Comparison of ENCODE assay signal across 22 mouse cellular contexts in the genomic region with DNA sequence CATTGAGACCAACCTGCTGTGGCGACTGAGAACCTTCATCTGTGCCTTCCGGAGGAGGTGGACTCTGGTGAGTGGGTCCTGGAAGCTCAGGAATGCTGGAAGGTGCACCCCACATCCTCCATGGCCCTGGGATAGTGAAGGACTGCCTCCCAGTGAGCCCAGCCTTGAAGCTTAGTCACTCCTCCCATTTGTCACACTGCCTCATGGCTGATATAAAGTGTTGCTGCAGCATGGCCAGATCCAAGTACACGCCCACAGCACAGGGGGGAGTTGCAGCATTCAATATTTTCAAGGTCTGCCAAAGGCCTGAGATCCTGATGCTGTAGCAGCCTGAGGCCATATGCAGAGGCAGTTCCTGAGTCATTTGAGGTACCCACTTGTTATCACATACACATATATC. TPM values are rescaled to one million over a fixed set of nuclear protein-coding genes. Genes with fewer than 3 reads are reported as not detected.
DNase-seq lines count a peak whose midpoint lies in the region; ATAC-seq and TF ChIP-seq lines count a peak whose summit lies in the region.
"Had no signal": no experiment of that assay in that cellular context is flagged by ENCODE, and none has a peak within 500 bp of the region (broad histone marks: within the 10 kb centered on the region; RNA-seq: fewer than 3 reads in every experiment).

No protein-coding gene starts in this region.

- no peak overlapping the region for H3K4me2 ChIP-seq in kidney, postnatal 0 days (ENCODE audit: low read length)
- no peak overlapping the region for H3K4me2 ChIP-seq in stomach, embryonic 14.5 days (replicated peaks; ENCODE audit: low read depth, low read length)
- no peak overlapping the region for H3K4me2 ChIP-seq in stomach, postnatal 0 days (replicated peaks; ENCODE audit: low read depth)
- H3K4me2 ChIP-seq: embryonic facial prominence, embryonic 15.5 days; forebrain, embryonic 12.5 days; heart, embryonic 11.5 days; liver, embryonic 13.5 days; midbrain, embryonic 13.5 days had no signal

- no peak overlapping the region for H3K27ac ChIP-seq in kidney, postnatal 0 days
- no peak overlapping the region for H3K27ac ChIP-seq in stomach, embryonic 14.5 days (ENCODE audit: low read length)
- no peak overlapping the region for H3K27ac ChIP-seq in stomach, postnatal 0 days (replicated peaks)
- H3K27ac ChIP-seq: embryonic facial prominence, embryonic 15.5 days; forebrain, embryonic 12.5 days; limb, embryonic 10.5 days; liver, embryonic 13.5 days; midbrain, embryonic 13.5 days had no signal

- no peaks in the 10 kb centered on the region for H3K9me3 ChIP-seq in kidney, postnatal 0 days (replicated peaks; ENCODE audit: low read length)
- H3K9me3 ChIP-seq in stomach, embryonic 14.5 days (ENCODE audit: control insufficient read depth, low read depth, low read length): no peaks in the 10 kb centered on the region
- no peaks in the 10 kb centered on the region for H3K9me3 ChIP-seq in stomach, postnatal 0 days (ENCODE audit: control insufficient read depth, low read length)
- H3K9me3 ChIP-seq: embryonic facial prominence, embryonic 15.5 days; forebrain, embryonic 12.5 days; limb, embryonic 10.5 days; liver, embryonic 13.5 days; midbrain, embryonic 13.5 days had no signal

- peak; percentile 6 for DNase-seq in kidney, postnatal 0 days (ENCODE audit: low spot score)
- no peak for DNase-seq in kidney, adult 11 months
- DNase-seq in stomach, postnatal 0 days (ENCODE audit: low spot score): no peak
- peak; percentile 73 for DNase-seq in adrenal gland, postnatal 25 days
- DNase-seq in testis, postnatal 14 days (ENCODE audit: low spot score): peak; percentile 74
- DNase-seq in thymus, postnatal 14 days: no peak
- no peak for DNase-seq in urinary bladder, adult 2 months (ENCODE audit: low spot score)
- DNase-seq: cerebellum, adult 9-11 months; heart, postnatal 4 days; kidney, adult 9 months; kidney, postnatal 4 days; liver, embryonic 13.5 days; right cerebral cortex, postnatal 4 days; thymus, postnatal 25 days had no signal

- H3K9ac ChIP-seq in kidney, postnatal 0 days (ENCODE audit: low read depth, low read length): no peak overlapping the region
- no peak overlapping the region for H3K9ac ChIP-seq in stomach, embryonic 14.5 days (replicated peaks; ENCODE audit: low read depth, low read length)
- no peak overlapping the region for H3K9ac ChIP-seq in stomach, postnatal 0 days (ENCODE audit: low read length)
- H3K9ac ChIP-seq: embryonic facial prominence, embryonic 15.5 days; forebrain, embryonic 12.5 days; liver, embryonic 13.5 days; midbrain, embryonic 13.5 days had no signal

- peaks cover 20% of the 10 kb centered on the region; the same call in 1 of the 2 replicates for H3K36me3 ChIP-seq in kidney, postnatal 0 days (ENCODE audit: insufficient read depth, low read length)
- H3K36me3 ChIP-seq in stomach, embryonic 14.5 days (ENCODE audit: control insufficient read depth, insufficient read depth, low read length): peaks cover 9% of the 10 kb centered on the region
- H3K36me3 ChIP-seq in stomach, postnatal 0 days (ENCODE audit: control insufficient read depth, insufficient read depth, low read length): peaks cover 14% of the 10 kb centered on the region; the same call in 1 of the 2 replicates

- no peak for TF ChIP-seq CTCF in kidney, postnatal 0 days (IDR thresholded peaks at IDR 0.05; ENCODE audit: low read depth)
- TF ChIP-seq CTCF in stomach, postnatal 0 days (IDR thresholded peaks at IDR 0.05; ENCODE audit: low read depth): no peak

- TF ChIP-seq EP300 in stomach, postnatal 0 days (optimal IDR thresholded peaks at IDR 0.05): no peak

- H3K27me3 ChIP-seq in kidney, postnatal 0 days (ENCODE audit: insufficient read depth, low read length): no peaks in the 10 kb centered on the region
- H3K27me3 ChIP-seq in stomach, embryonic 14.5 days (ENCODE audit: control insufficient read depth, insufficient read depth, low read length): no peaks in the 10 kb centered on the region
- H3K27me3 ChIP-seq in stomach, postnatal 0 days (ENCODE audit: control insufficient read depth, insufficient read depth, low read length): no peaks in the 10 kb centered on the region
- H3K27me3 ChIP-seq: embryonic facial prominence, embryonic 15.5 days; forebrain, embryonic 12.5 days; liver, embryonic 13.5 days; midbrain, embryonic 13.5 days had no signal

- 69% methylated on average over 3 of the region's 3 CpGs for WGBS in kidney, postnatal 0 days
- WGBS in stomach, embryonic 14.5 days: 66% methylated on average over 3 of the region's 3 CpGs
- 83% methylated on average over 3 of the region's 3 CpGs for WGBS in stomach, postnatal 0 days

- H3K4me1 ChIP-seq in kidney, postnatal 0 days (replicated peaks; ENCODE audit: insufficient read depth, low read length): no peaks in the 10 kb centered on the region
- H3K4me1 ChIP-seq in stomach, embryonic 14.5 days (ENCODE audit: control insufficient read depth, insufficient read depth, low read length): no peaks in the 10 kb centered on the region
- no peaks in the 10 kb centered on the region for H3K4me1 ChIP-seq in stomach, postnatal 0 days (replicated peaks; ENCODE audit: control insufficient read depth, insufficient read depth)
- H3K4me1 ChIP-seq: embryonic facial prominence, embryonic 15.5 days; forebrain, embryonic 12.5 days; limb, embryonic 10.5 days; liver, embryonic 13.5 days; midbrain, embryonic 13.5 days had no signal

- H3K4me3 ChIP-seq in kidney, postnatal 0 days (replicated peaks; ENCODE audit: low read depth, low read length): no peak overlapping the region
- H3K4me3 ChIP-seq in stomach, embryonic 14.5 days (ENCODE audit: low read depth, low read length): no peak overlapping the region
- H3K4me3 ChIP-seq in stomach, postnatal 0 days (ENCODE audit: low read depth, low read length): no peak overlapping the region
- H3K4me3 ChIP-seq: embryonic facial prominence, embryonic 15.5 days; forebrain, embryonic 12.5 days; limb, embryonic 10.5 days; liver, embryonic 13.5 days; midbrain, embryonic 13.5 days had no signal

- ATAC-seq in kidney, postnatal 0 days (replicated peaks; ENCODE audit: low FRiP score, low read depth): no peak
- peak; percentile 46; the same call in 1 of the 2 replicates for ATAC-seq in stomach, embryonic 14.5 days (ENCODE audit: insufficient number of reproducible peaks, insufficient read depth, low FRiP score, low read depth)
- ATAC-seq in stomach, postnatal 0 days (ENCODE audit: low FRiP score, low TSS enrichment): no peak
- ATAC-seq: hindbrain, embryonic 16.5 days; midbrain, embryonic 13.5 days had no signal

RNA-seq across cellular contexts. Expression of gene Rnps1, which starts 12.0 kb away (rescaled TPM):
- polyA plus RNA-seq in kidney, postnatal 0 days (2015; fragmentation: Nextera tagmentation; extraction: Ambion mirVana): 191 and 203 TPM in 2 replicates
- polyA plus RNA-seq in stomach, embryonic 14.5 days (2014; fragmentation: Nextera tagmentation; extraction: Ambion mirVana): 254 and 265 TPM in 2 replicates
- polyA plus RNA-seq in stomach, postnatal 0 days (2015; fragmentation: Nextera tagmentation; extraction: Ambion mirVana): 106 and 113 TPM in 2 replicates
- total RNA-seq in adrenal gland, postnatal 25 days (2021): 72.0 and 76.1 TPM in 2 replicates
- 119 and 134 TPM in 2 replicates for polyA plus RNA-seq in urinary bladder, adult 2 months (2012; rRNA removed)

RNA-seq across cellular contexts. Expression of gene Eci1, which starts 24.1 kb away (rescaled TPM):
- polyA plus RNA-seq in kidney, postnatal 0 days (2015; fragmentation: Nextera tagmentation; extraction: Ambion mirVana): 109 and 136 TPM in 2 replicates
- polyA plus RNA-seq in stomach, embryonic 14.5 days (2014; fragmentation: Nextera tagmentation; extraction: Ambion mirVana): 98.1 and 112 TPM in 2 replicates
- polyA plus RNA-seq in stomach, postnatal 0 days (2015; fragmentation: Nextera tagmentation; extraction: Ambion mirVana): 250 and 263 TPM in 2 replicates
- total RNA-seq in adrenal gland, postnatal 25 days (2021): 228 and 261 TPM in 2 replicates
- 116 and 139 TPM in 2 replicates for polyA plus RNA-seq in urinary bladder, adult 2 months (2012; rRNA removed)

RNA-seq across cellular contexts. Expression of gene Dnase1l2, which starts 40.5 kb away (rescaled TPM):
- polyA plus RNA-seq in kidney, postnatal 0 days (2015; fragmentation: Nextera tagmentation; extraction: Ambion mirVana): 3.8 and 4.1 TPM in 2 replicates
- 2.6 and 3.1 TPM in 2 replicates for polyA plus RNA-seq in stomach, embryonic 14.5 days (2014; fragmentation: Nextera tagmentation; extraction: Ambion mirVana)
- polyA plus RNA-seq in stomach, postnatal 0 days (2015; fragmentation: Nextera tagmentation; extraction: Ambion mirVana): 88.0 and 98.5 TPM in 2 replicates
- 2.7 and 3.5 TPM in 2 replicates for total RNA-seq in adrenal gland, postnatal 25 days (2021)
- 47.5 and 62.9 TPM in 2 replicates for polyA plus RNA-seq in urinary bladder, adult 2 months (2012; rRNA removed)

RNA-seq across cellular contexts. Expression of gene Abca3, which starts 50.6 kb away (rescaled TPM):
- polyA plus RNA-seq in kidney, postnatal 0 days (2015; fragmentation: Nextera tagmentation; extraction: Ambion mirVana): 21.8 TPM in 2 replicates
- 16.3 and 16.4 TPM in 2 replicates for polyA plus RNA-seq in stomach, embryonic 14.5 days (2014; fragmentation: Nextera tagmentation; extraction: Ambion mirVana)
- 9.2 and 10.9 TPM in 2 replicates for polyA plus RNA-seq in stomach, postnatal 0 days (2015; fragmentation: Nextera tagmentation; extraction: Ambion mirVana)
- 23.8 and 28.1 TPM in 2 replicates for total RNA-seq in adrenal gland, postnatal 25 days (2021)
- 44.4 and 47.7 TPM in 2 replicates for polyA plus RNA-seq in urinary bladder, adult 2 months (2012; rRNA removed)

RNA-seq across cellular contexts. Expression of gene Abca17, which starts 51.5 kb away (rescaled TPM):
- polyA plus RNA-seq in kidney, postnatal 0 days (2015; fragmentation: Nextera tagmentation; extraction: Ambion mirVana): not detected in 2 replicates
- polyA plus RNA-seq in stomach, embryonic 14.5 days (2014; fragmentation: Nextera tagmentation; extraction: Ambion mirVana): not detected in 2 replicates
- 0.15 TPM in 1 of 2 replicates, not detected in the other for polyA plus RNA-seq in stomach, postnatal 0 days (2015; fragmentation: Nextera tagmentation; extraction: Ambion mirVana)
- 0.12 TPM in 1 of 2 replicates, not detected in the other for total RNA-seq in adrenal gland, postnatal 25 days (2021)
- polyA plus RNA-seq in urinary bladder, adult 2 months (2012; rRNA removed): 0.10 and 0.12 TPM in 2 replicates
- total RNA-seq: megakaryocyte progenitor cell, adult 5-6 weeks had no signal
- polyA plus RNA-seq: embryonic facial prominence, embryonic 15.5 days; forebrain, embryonic 12.5 days; limb, embryonic 10.5 days; liver, embryonic 13.5 days had no signal

Comparison
In these comparisons a context has a peak if more than half of its experiments do, and no peak if none do; other contexts are left out.
1. DNase-seq: peak in kidney, postnatal 0 days (single experiment), adrenal gland, postnatal 25 days (single experiment) and testis, postnatal 14 days (single experiment); none in kidney, adult 11 months (single experiment), stomach, postnatal 0 days (single experiment), thymus, postnatal 14 days (single experiment) and urinary bladder, adult 2 months (single experiment).